Mouse (Mus musculus): ENCODE measurements at regions not wholly inside any gene's neighbourhood (a gene's known extent, or its start where the extent isn't known, plus 50 kb on each side); places are given as distances from the start of the nearest gene placed in this dataset.

DNA sequence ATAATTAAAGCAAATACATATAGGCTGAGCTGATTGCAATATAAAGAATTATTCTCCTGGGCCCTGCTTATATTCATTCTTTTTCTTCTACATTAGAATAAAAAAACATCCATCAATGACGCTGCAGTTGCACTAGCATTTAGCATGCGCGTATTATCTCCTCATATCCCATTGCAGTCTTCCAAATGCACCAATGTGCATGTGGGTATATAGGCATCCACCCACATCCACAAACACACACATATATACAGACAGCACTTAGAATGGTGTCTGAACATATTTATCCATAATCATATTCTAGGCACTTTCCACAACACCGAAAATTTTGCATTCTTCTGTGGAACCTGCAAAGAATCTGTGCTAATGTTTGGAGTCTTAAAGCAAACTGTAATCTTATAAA is 504.4 kb upstream of the Smim15 start:
- no peak for TF ChIP-seq CTCF (conservative IDR thresholded peaks at IDR 0.05; ENCODE audit: low read length)
- TF ChIP-seq NANOG (IDR thresholded peaks at IDR 0.05; ENCODE audit: borderline replicate concordance, low read length): no peak
- no peak for TF ChIP-seq POU5F1 (IDR thresholded peaks at IDR 0.05; ENCODE audit: borderline replicate concordance, low read length)
- Histone ChIP-seq H3K9me3 (ENCODE audit: low read length) (no peaks in the 10 kb centered on the region), H3K4me3 (replicated peaks; ENCODE audit: low read length) (no peak overlapping the region), H3K27me3 (ENCODE audit: insufficient read depth, low read length) (no peaks in the 10 kb centered on the region), H3K4me1 (replicated peaks; ENCODE audit: low read depth, low read length) (no peaks in the 10 kb centered on the region), H3K36me3 (ENCODE audit: insufficient read depth, low read length) (no peaks in the 10 kb centered on the region)

DNA sequence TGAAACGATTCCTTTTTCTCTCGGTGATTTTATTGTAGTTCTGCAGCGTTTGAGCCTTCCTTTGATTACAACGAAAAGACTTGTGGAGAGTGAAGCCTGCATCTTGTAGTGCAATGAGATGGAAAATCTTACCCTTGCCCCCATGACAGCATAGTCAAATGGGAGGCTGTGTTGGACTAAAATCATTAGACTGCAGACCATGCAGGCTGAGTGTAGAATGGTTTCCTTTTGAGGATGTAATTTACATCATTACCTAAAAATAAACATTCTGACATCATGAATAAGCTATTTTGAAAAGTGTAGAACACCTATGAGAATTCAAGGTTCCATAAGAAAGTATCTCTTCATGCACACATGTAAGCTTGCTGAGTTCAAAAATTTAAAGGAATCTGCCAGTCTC is 504.9 kb upstream of the Smim15 start:
- Histone ChIP-seq H3K9me3 (ENCODE audit: low read length) (no peaks in the 10 kb centered on the region), H3K36me3 (ENCODE audit: insufficient read depth, low read length) (no peaks in the 10 kb centered on the region), H3K4me3 (replicated peaks; ENCODE audit: low read length) (no peak overlapping the region), H3K27me3 (ENCODE audit: insufficient read depth, low read length) (no peaks in the 10 kb centered on the region), H3K4me1 (replicated peaks; ENCODE audit: low read depth, low read length) (no peaks in the 10 kb centered on the region)
- TF ChIP-seq POU5F1 (IDR thresholded peaks at IDR 0.05; ENCODE audit: borderline replicate concordance, low read length): no peak
- TF ChIP-seq CTCF (conservative IDR thresholded peaks at IDR 0.05; ENCODE audit: low read length): no peak
- no peak for TF ChIP-seq NANOG (IDR thresholded peaks at IDR 0.05; ENCODE audit: borderline replicate concordance, low read length)

- H3K27me3 ChIP-seq (ENCODE audit: insufficient read depth, low read length): no peaks in the 10 kb centered on the region
- H3K36me3 ChIP-seq (ENCODE audit: insufficient read depth, low read length): no peaks in the 10 kb centered on the region
- TF ChIP-seq NANOG (IDR thresholded peaks at IDR 0.05; ENCODE audit: borderline replicate concordance, low read length) (no peak), POU5F1 (IDR thresholded peaks at IDR 0.05; ENCODE audit: borderline replicate concordance, low read length) (no peak), CTCF (conservative IDR thresholded peaks at IDR 0.05; ENCODE audit: low read length) (no peak)
- no peak overlapping the region for H3K4me3 ChIP-seq (replicated peaks; ENCODE audit: low read length)
- peaks cover 9% of the 10 kb centered on the region; the same call in 1 of the 2 replicates for H3K9me3 ChIP-seq (ENCODE audit: low read length)
- H3K4me1 ChIP-seq (replicated peaks; ENCODE audit: low read depth, low read length): 0 out of 2 replicates have a peak, but pooled peaks cover 8% of the 10 kb centered on the region
These were observed 509.0 kb upstream of the Smim15 start for GRCm38 (mm10) chr13:107535213-107535612.

DNA sequence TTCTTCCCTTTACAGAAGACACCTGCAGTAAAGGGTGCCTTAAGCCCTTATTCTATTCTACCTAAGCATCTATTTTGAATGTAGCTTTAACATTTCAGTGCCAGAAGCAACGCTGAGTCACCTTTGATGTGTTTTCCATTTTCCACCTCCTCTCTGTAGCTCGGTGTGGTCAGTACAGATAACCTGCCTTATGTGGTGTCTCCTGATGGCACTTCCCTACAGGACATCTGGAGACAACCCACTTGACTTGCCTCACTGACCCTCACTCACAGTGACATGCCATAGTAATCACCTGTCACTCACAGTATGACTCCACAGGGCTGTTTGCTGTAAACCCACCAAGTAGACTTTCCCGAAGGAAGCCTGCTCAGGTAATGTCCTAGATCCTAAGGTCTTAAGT is 510.9 kb upstream of the Smim15 start:
- TF ChIP-seq CTCF (conservative IDR thresholded peaks at IDR 0.05; ENCODE audit: low read length) (no peak), POU5F1 (IDR thresholded peaks at IDR 0.05; ENCODE audit: borderline replicate concordance, low read length) (no peak), NANOG (IDR thresholded peaks at IDR 0.05; ENCODE audit: borderline replicate concordance, low read length) (no peak)
- Histone ChIP-seq H3K36me3 (ENCODE audit: insufficient read depth, low read length) (no peaks in the 10 kb centered on the region), H3K4me1 (replicated peaks; ENCODE audit: low read depth, low read length) (0 out of 2 replicates have a peak, but pooled peaks cover 8% of the 10 kb centered on the region)

DNA sequence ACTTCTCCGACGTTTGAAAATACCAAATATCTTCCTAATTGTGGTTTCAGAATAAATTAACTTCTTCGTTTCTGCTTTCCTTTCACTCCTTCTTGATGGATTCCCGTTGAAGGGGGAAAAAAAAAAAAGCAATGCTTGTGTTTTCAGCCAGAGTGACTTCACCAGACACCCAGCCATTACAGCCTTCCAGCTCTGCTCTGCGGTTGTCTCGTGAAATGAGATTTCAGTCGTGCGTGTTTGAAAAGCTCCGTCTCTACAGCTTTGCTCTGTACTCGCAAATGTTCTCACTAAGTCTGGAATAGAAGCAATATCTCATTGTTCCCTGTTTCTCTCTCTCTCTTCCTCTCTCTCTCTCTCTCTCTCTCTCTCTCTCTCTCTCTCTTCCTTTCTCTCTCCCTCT is 509.6 kb upstream of the Kif2a start:
- H3K4me3 ChIP-seq (replicated peaks; ENCODE audit: low read length): no peak overlapping the region
- H3K4me1 ChIP-seq (replicated peaks; ENCODE audit: low read depth, low read length): 0 out of 2 replicates have a peak, but pooled peaks cover 8% of the 10 kb centered on the region
- H3K27me3 ChIP-seq (ENCODE audit: insufficient read depth, low read length): no peaks in the 10 kb centered on the region
- peaks cover 9% of the 10 kb centered on the region; the same call in 1 of the 2 replicates for H3K9me3 ChIP-seq (ENCODE audit: low read length)
- no peaks in the 10 kb centered on the region for H3K36me3 ChIP-seq (ENCODE audit: insufficient read depth, low read length)
- TF ChIP-seq NANOG (IDR thresholded peaks at IDR 0.05; ENCODE audit: borderline replicate concordance, low read length) (no peak), CTCF (conservative IDR thresholded peaks at IDR 0.05; ENCODE audit: low read length) (no peak), POU5F1 (IDR thresholded peaks at IDR 0.05; ENCODE audit: borderline replicate concordance, low read length) (no peak)

More for the DNA sequence above, 510.9 kb upstream of the Smim15 start:
- peaks cover 9% of the 10 kb centered on the region; the same call in 1 of the 2 replicates for H3K9me3 ChIP-seq (ENCODE audit: low read length)
- H3K4me3 ChIP-seq (replicated peaks; ENCODE audit: low read length): no peak overlapping the region
- H3K27me3 ChIP-seq (ENCODE audit: insufficient read depth, low read length): no peaks in the 10 kb centered on the region

GRCm38 (mm10) chr13:107531026-107531425 is 509.1 kb upstream of the Kif2a start:
- no peaks in the 10 kb centered on the region for H3K27me3 ChIP-seq (ENCODE audit: insufficient read depth, low read length)
- peak; percentile 70; the same call in 1 of the 2 replicates for TF ChIP-seq NANOG (IDR thresholded peaks at IDR 0.05; ENCODE audit: borderline replicate concordance, low read length)
- TF ChIP-seq POU5F1 (IDR thresholded peaks at IDR 0.05; ENCODE audit: borderline replicate concordance, low read length): no peak

GRCm38 (mm10) chr13:107530392-107530791 is 508.5 kb upstream of the Kif2a start:
- Histone ChIP-seq H3K27me3 (ENCODE audit: insufficient read depth, low read length) (no peaks in the 10 kb centered on the region), H3K9me3 (ENCODE audit: low read length) (peaks cover 9% of the 10 kb centered on the region; the same call in 1 of the 2 replicates), H3K4me1 (replicated peaks; ENCODE audit: low read depth, low read length) (0 out of 2 replicates have a peak, but pooled peaks cover 8% of the 10 kb centered on the region), H3K4me3 (replicated peaks; ENCODE audit: low read length) (no peak overlapping the region), H3K36me3 (ENCODE audit: insufficient read depth, low read length) (no peaks in the 10 kb centered on the region)
- no peak for TF ChIP-seq CTCF (conservative IDR thresholded peaks at IDR 0.05; ENCODE audit: low read length)
- TF ChIP-seq NANOG (IDR thresholded peaks at IDR 0.05; ENCODE audit: borderline replicate concordance, low read length): no peak
- TF ChIP-seq POU5F1 (IDR thresholded peaks at IDR 0.05; ENCODE audit: borderline replicate concordance, low read length): no peak

More at GRCm38 (mm10) chr13:107531026-107531425, 509.1 kb upstream of the Kif2a start:
- Histone ChIP-seq H3K4me3 (replicated peaks; ENCODE audit: low read length) (no peak overlapping the region), H3K4me1 (replicated peaks; ENCODE audit: low read depth, low read length) (0 out of 2 replicates have a peak, but pooled peaks cover 8% of the 10 kb centered on the region), H3K9me3 (ENCODE audit: low read length) (peaks cover 9% of the 10 kb centered on the region; the same call in 1 of the 2 replicates), H3K36me3 (ENCODE audit: insufficient read depth, low read length) (no peaks in the 10 kb centered on the region)

- no peaks in the 10 kb centered on the region for H3K36me3 ChIP-seq (ENCODE audit: insufficient read depth, low read length)
- H3K9me3 ChIP-seq (ENCODE audit: low read length): peaks cover 7% of the 10 kb centered on the region; the same call in 1 of the 2 replicates
- H3K4me1 ChIP-seq (replicated peaks; ENCODE audit: low read depth, low read length): 0 out of 2 replicates have a peak, but pooled peaks cover 8% of the 10 kb centered on the region
- H3K27me3 ChIP-seq (ENCODE audit: insufficient read depth, low read length): no peaks in the 10 kb centered on the region
- no peak overlapping the region for H3K4me3 ChIP-seq (replicated peaks; ENCODE audit: low read length)
- TF ChIP-seq POU5F1 (IDR thresholded peaks at IDR 0.05; ENCODE audit: borderline replicate concordance, low read length) (no peak), NANOG (IDR thresholded peaks at IDR 0.05; ENCODE audit: borderline replicate concordance, low read length) (no peak), CTCF (conservative IDR thresholded peaks at IDR 0.05; ENCODE audit: low read length) (no peak)
These were observed 507.0 kb upstream of the Kif2a start for GRCm38 (mm10) chr13:107528724-107529456.

Data from E14TG2a.4 (cell line).